Mouse (Mus musculus) adrenal gland, postnatal 25 days (tissue): ENCODE results near the gene Gm17571. TPM values are rescaled to one million over a fixed set of nuclear protein-coding genes. Genes with fewer than 3 reads are reported as not detected.

Experiments used
- DNase-seq: peaks from one replicate; pipeline ENCODE4 v3.0.0; 2021; ENCODE audit warnings: mixed read lengths
- total RNA-seq: library from RNA; stranded (reverse); gene quantifications from 2 replicates; pipeline ENCODE4 v1.2.3, GENCODE M21; 2021

Gene Gm17571
- total RNA-seq, 1 experiment from 2014 or later: not detected

DNA sequence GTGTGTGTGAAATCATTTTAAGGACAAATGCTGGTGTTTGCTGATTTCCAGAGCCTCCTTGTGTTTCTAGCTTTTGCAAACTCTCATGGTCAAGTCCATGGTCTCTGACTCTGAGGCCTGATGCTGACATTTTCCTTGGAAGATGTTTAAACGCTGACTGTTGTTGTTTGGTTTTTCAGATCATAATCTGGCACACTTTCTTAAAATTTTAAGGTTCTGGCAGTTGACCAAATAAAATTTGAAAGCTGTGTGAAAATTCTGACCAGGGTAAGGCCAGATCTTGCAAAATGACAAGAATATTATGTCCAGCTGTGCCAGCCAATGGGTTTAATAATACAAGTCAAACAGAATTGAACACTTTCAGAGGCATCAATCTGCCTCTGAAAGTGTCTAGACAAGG is 8.7 kb upstream of the Gm17571 start:
- no peak for DNase-seq

GRCm38 (mm10) chr9:13454651-13455123 is 8.1 kb upstream of the Gm17571 start:
- DNase-seq: no peak

DNA sequence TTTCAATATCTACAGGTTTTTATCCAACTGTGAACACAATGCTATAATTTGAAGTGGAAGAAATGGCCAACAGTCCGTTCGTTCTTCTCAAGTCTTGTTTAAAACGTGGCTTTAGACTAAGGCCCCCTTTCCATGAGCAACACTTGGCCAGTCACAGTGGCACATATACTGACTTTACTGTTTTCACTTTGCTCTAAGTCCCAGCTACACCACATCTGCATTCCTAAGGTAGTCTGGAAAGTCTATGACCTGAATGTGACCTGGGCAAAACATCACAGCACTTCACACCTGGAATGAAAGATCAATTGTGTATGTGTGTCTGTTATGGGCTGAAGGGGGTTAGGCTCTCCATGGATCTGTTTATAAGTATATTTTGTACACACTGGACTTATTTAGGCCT is 2.2 kb upstream of the Gm17571 start:
- DNase-seq: no peak

DNA sequence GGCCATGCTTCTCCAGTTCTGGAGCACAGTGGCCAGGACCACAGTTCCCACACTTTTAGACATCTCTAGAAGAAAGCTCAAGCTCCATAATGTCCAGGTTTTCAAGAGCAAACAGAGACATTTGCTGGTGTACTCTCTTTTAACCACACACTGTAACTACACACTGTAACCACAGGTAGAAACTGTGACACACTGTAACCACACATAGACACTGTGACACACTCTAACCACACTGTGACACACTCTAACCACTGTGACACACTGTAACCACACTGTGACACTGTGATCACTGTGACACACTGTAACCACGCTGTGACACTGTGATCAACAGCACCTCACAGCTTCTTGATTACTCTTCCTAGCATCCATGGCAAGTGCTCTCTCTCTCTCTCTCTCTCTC is 317 bp downstream of the Gm17571 start:
- no peak for DNase-seq

DNA sequence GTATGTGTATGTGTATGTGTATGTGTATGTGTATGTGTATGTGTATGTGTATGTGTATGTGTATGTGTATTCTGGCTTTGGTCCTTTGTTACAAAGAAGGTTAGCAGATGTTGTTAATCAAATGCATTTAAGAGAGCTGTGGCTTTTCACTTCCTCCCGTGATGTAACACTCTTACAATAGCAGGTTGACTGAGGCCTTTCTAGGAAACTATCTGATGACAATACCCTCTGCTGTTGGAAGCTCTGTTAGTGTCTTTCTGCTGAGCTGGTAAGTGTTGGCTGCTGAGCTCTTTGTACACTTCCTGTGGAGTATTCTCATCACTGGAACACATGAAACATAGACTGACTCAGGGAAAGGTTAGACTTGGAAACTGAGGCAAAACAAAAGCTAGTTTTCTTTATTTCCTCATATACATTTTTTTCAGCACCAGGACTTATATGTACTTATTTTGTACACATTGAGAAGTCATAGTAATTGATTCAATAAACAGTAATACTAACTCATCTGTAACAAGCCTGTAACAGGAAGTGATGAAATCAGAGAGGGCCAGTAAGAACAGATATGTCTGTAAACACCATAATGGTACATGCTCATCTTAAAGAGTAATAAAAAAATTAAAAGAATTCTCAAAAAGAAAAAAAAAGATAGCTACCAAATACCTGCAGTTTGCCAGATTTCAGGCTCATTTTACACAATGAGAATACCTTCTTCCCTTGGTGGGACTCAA is 2.9 kb downstream of the Gm17571 start:
- no peak for DNase-seq

GRCm38 (mm10) chr9:13442012-13442735 is 4.4 kb downstream of the Gm17571 start:
- peak; percentile 17 for DNase-seq

DNA sequence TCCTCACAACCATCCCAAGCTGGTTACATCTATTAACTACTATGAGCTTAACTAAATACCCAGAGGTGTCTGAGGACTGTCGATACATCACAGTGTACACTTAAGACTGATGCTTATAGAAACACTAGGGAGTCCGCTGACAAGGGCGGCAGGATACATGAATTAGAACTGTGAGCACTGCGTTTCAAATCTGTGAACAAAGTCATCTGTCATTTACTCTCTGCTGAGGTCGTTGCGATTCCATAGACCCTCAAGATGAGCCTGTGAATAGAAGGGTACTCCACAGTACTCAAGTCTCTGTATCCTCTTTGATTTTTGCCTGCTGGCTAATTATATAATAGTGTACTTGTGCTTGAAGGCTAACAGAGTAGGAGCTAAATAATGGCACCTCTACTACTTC is 5.6 kb downstream of the Gm17571 start:
- DNase-seq: no peak

DNA sequence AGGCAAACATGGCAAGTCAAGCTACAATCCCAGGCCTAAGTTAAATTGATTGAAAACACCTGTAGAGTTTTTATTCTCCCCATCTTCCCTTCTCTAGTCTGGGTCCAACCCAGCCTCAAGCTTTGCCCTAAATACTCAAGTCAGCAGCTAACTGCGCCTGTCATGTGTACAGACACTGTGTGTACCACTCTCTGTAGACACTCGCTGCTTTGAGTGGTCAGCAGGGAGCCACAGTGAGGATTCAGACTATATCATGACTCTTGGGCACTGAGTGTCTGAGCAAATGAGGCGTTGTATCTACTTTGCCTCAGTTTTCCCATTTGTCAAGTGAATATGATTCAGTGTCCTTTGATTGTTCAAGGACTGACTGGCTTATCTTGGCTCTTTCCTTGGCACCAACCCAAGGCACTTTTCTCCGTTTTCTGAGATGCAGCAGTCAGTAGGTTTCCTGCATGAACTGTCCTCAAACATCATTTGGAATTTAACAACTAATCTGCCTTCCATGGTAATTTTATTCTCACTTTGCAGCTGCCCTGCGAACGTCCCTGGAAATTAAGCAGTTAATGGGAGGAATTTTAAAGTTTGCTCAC is 13.0 kb downstream of the Gm17571 start:
- peak; percentile 50 for DNase-seq

GRCm38 (mm10) chr9:13431646-13432045 is 14.9 kb downstream of the Gm17571 start:
- DNase-seq: no peak

- no peak for DNase-seq
Measured at GRCm38 (mm10) chr9:13430744-13431143, 15.8 kb downstream of the Gm17571 start.

GRCm38 (mm10) chr9:13430302-13430701 is 16.3 kb downstream of the Gm17571 start:
- no peak for DNase-seq

DNA sequence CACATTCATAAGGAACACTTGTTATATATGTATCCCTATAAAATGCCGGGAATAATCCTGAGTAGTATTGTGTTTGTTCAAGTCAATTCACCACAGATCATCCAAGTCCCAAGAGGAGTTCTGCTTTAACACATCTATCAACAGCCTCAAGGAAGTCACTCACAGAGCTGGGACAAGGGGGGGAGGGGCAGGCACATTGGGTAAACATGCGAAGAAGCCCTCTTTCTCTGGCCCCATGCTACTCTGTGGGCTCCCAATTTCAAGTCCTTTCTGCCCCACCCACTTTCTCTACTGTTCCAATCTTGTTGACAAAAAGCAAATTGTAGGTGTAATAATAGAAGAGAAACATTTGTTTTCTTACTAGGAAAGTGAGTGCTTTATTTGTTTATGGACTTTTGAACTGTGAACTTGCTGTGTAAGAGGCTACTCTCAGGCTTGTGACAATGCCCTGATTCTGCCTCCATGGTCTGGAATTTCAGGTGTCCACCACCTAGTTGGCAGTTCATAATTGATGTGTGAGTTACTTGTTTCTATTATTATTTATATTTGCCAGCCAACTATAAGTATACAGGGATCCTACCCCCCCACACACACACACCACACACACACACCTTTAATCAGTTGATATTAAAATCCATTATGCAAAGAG is 17.0 kb downstream of the Gm17571 start:
- DNase-seq: no peak

DNA sequence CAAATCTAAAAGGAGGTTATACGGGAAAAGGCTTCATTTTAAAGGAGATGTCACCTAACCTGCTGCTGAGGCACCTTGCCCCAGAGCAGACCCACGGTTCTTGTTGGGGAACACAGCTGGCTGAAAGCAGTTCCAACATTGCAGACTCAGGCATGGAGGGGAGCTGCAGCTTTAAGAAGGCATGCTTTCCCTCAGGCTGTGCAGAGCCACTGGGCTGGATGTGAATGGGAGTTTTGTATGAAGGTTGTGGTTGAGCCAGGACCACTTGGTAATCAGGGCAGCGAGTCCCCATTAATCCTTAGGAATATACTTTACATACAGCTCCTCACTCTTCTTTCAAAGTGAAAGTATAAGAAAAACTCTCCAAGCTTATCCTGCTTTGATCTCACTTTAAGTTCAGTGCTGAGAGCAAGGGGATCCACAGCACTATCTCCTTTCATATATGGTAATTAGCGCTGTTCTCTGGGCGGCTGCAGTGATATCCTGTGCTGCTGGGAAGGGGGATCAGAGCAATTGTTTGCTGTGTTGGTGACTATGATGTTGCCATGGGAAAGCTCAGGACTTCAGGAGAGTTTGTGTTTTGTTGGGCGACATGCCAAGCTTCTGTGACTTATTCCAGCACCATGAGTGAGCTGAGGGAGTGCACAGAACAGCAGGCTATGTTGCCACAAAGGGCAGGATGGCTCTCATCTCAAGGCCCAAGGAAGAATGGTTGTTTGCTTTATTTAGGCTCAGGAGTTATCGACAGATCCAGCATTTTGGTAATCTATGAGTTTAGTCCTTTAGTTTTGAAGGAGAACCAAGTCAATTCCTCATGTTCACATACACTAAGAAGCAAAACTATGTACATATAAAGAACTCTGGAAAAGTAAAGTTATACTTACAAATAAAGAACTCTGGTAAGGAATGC is 21.3 kb downstream of the Gm17571 start:
- DNase-seq: peak; percentile 67

- DNase-seq: no peak
Measured at GRCm38 (mm10) chr9:13414230-13414766, 32.3 kb downstream of the Gm17571 start.

Other genes with a start within 250 kb of the Gm17571 start
- 11.7 and 12.5 TPM in 2 replicates for gene Jrkl, start 200.9 kb downstream of the Gm17571 start, total RNA-seq
- 17.3 and 19.6 TPM in 2 replicates for gene Ccdc82, start 199.8 kb downstream of the Gm17571 start, total RNA-seq
- 4.9 and 8.3 TPM in 2 replicates for gene Maml2, start 148.8 kb downstream of the Gm17571 start, total RNA-seq